Comparison of ENCODE assay signal across 23 mouse cellular contexts in genomic region chr17:90333445-90333844, GRCm38 (mm10).
"Had no signal": no experiment of that assay in that cellular context is flagged by ENCODE, and none has a peak within 500 bp of the region (broad histone marks: within the 10 kb centered on the region; RNA-seq: fewer than 3 reads in every experiment).

No protein-coding gene starts in this region.

- H3K27ac ChIP-seq: gastrocnemius, adult 2 months; heart, embryonic 10.5 days; hindbrain, embryonic 10.5 days; hindbrain, embryonic 12.5 days; hindbrain, embryonic 14.5 days; intestine, embryonic 15.5 days; limb, embryonic 10.5 days; limb, embryonic 12.5 days; liver, embryonic 13.5 days; liver, embryonic 15.5 days had no signal

- H3K4me3 ChIP-seq: gastrocnemius, adult 2 months; heart, embryonic 10.5 days; heart, embryonic 12.5 days; hindbrain, embryonic 10.5 days; hindbrain, embryonic 12.5 days; intestine, embryonic 15.5 days; limb, embryonic 10.5 days; limb, embryonic 12.5 days; liver, embryonic 13.5 days; liver, embryonic 15.5 days had no signal

- DNase-seq: gastrocnemius, adult 2 months; gastrocnemius, postnatal 10 days; gastrocnemius, postnatal 25 days; heart, adult 18-20 months; heart, postnatal 10 days; heart, postnatal 4 days; kidney, adult 18-20 months; kidney, adult 8-10 months; kidney, postnatal 10 days; kidney, postnatal 25 days; kidney, postnatal 4 days; layer of hippocampus, adult 9-11 months; liver; liver, embryonic 13.5 days had no signal
